Mouse (Mus musculus) CD4-positive, CD25-positive, alpha-beta regulatory T cell, adult 2 months (primary cell): ENCODE data around the gene Sele.
"Not testable (repeated sequence)": the region's sequence is repeated elsewhere in the genome, so short reads cannot be mapped to it uniquely, and the experiment has no call there.

ENCODE experiments used
- DNase-seq: peaks from one replicate; pipeline ENCODE4 v3.0.0-alpha.2; 2012; ENCODE audit warnings: low read depth, low spot score

Gene Sele

DNA sequence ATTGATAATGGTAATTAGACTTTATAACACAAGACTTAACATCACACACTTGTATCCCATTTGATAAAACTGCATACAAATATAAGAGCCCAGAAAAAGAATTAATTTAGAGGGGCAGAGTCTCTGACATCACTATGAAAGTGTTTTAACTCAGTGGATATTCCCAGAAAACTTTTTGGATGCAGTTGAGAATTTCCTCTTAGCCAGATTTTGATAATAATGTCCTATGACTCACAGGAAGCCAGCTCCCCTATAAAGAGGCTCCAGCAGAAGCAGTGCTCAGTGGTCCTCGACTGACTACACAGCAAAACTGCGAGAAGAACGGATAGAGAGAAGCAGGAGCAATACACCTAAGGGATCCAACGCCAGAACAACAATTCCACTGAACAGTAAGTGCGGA lies at the start of gene Sele:
Sele (plus strand) TSS at position 301 of the 400 bp plus-strand sequence.
- no peak for DNase-seq

DNA sequence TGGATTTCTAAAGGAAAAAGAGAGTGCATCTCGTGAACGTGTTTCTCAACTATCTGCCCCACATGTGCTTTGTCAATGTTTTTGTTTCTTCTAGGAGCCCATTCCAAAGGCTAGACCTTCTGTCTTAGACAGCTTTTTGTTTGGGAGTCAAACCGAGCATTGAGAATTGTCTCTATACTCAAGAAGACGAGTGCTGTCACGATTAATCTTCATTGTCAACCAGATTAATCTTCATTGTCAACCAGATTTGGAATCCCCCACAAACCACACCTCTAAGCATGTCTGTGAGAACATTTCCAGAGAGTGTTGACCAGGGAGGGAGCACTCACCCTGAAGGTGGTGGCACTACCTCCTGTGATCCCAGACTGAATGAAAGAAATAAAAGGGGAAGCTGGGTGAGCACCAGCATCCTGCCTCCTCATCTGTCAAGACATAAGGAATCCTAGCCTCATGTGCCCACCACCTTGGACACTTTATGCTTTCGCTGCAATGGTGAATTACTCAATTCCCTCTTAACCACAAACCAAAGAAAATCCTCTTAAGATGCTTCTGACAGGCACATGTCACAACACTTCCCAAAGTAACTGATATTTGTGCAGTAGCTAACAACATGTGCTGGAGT lies 46.1 kb upstream of the Sele start:
- DNase-seq, result no peak

DNA sequence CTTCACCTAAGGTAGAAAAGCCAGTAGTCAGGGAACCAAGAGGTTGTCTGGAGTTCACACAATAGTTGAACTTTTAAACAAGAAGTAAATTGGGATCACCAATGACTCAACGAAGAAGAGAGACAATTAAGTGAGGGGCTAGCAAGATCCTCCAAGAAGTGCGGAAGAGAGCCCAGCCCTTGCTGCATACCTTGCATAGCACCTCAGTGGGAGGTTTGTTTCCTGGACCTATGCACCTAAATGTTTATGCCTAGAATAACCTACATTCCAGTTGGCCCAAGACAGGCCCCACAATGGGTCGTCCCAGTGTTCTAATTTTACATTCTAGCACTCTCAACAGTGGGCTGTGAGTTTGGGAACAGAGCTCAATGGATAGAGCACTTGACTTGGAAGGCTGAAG lies 43.7 kb upstream of the Sele start:
- no peak for DNase-seq

DNA sequence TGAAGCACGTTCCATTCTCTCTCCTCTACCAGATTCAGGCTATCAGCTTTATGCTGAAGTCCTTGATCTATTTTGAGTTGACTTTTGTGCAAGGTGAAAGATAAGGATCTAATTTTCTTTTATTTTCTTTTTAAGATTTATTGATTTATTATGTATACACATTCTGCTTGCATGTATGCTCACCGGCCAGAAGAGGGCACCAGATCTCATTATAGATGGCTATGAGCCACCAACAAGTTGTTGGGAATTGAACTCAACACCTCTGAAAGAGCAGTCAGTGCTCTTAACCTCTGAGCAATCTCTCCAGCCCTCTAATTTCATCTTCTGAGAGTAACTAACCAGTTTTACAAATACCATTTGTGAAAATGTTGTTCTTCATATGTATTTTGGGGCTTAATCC lies 38.8 kb upstream of the Sele start:
- peak; percentile 81 for DNase-seq

DNA sequence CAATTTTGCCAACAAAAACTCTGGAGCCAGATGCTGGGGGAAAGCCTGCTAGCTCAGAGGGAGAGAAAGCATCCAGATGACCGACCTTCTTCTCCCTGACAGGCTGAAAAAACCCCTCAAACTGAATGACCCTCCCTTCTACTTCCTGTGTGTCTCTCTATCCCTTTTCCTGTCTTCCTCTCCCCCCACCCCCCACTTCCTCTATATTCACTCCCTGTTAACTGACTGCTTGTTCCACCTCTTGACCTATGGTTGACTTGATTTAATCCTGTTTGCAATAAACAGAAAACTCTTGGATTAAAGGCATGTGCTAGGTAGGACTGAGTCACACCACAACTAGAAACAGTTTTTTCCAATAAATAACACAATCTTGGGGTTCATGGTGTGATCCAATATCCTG lies 33.4 kb upstream of the Sele start:
- DNase-seq, result no peak

DNA sequence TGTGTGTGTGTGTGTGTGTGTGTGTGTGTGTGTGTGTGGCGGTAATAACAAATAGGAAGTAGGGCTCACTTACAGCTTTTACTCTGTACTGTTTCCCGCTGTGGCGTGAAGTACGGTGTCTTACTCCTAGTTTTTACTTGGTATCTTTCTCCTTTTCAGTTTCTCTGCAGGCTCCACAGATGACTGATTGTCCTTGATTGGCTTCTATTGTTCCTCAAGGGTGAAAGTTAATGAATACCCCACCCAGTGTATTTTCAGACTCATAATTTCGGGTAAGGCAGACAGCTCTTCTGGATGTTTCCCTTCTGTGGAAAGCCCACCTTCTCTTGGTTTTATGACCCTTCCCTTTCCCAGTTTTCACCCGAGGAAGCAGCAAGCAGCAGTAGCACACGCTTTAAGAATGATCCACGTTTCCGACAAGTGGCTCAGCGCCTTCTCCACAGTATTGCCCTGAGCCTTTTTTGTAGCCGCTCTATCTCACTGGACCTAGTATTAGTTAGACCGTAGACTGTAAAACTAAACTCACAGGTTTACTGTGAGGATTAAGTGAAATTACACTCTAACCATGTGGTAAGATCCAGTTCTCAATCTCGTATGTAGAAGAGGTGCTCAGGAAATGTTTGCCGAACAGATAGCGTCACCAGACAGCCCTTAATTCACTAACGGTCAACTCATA lies 29.7 kb upstream of the Sele start:
- DNase-seq, result no peak

DNA sequence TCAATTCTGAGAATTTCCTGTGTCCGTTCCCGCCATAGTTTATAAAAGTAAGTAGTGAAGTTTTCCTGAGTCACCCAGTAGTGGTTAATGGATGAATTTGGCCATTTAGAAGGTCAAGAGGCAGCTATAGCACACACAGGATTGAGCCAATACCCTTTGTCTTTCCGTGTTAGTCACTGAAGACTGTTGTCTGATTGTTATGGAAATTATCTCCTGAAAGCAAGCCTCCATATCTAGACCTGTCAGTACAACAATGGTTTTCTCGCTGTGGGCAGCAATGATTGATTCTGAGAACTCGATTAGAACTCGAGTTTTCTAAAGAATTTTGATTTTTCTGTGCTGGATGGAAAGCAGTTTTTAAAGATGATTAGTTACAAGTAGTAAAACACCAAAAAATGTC lies 28.2 kb upstream of the Sele start:
- no peak for DNase-seq

DNA sequence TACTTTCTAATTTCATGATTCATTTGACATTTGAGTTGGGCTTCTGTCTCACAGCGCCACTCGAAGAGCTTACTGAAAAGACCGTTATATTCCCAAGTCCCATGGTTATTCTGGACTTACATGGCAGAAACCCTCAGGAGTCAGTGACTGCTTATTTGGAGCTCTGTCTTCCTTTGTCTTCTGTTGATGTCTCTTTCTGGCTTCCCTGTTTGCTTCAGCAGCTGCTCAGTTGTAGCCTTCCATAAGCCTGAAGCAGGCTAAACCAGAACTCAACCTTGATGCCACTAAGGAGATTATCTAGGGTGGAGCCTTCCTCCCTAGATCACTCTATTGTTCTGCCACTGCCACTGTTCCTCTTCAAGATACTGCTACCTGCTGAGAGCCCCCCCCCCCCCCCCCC lies 27.3 kb upstream of the Sele start:
- not testable (repeated sequence) for DNase-seq

DNA sequence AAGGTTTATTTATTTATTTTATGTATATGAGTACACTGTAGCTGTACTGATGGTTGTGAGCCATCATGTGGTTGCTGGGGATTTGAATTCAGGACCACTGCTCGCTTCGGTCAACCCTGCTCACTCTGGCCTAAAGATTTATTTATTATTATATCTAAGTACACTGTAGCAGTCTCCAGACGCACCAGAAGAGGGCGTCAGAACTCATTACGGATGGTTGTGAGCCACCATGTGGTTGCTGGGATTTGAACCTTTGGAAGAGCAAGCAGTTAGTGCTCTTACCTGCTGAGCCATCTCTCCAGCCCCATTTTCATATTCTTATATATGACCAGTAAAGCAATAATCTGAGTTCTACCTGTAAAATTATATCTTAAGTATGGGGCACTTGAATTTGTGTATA lies 25.9 kb upstream of the Sele start:
- peak; percentile 21 for DNase-seq

DNA sequence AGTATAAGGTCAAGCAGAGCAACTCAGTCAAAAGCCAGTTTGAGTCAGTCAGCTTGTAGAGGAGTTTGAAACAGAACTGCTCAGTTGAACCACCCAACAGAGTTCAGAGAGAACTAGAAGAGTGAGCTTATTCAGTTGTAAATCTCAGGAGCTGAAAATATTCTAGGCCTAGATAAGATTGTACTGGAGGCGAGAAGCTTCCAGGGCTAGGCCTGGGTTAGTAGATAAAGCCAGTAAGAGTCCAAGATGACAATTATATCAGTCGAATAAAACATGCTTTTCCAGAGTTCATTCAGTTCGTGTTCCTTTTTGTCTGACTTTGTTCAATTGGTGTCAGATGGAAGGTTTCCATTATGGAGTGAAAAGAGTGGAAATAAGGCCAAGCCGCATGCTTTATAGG lies 22.3 kb upstream of the Sele start:
- DNase-seq, result no peak

DNA sequence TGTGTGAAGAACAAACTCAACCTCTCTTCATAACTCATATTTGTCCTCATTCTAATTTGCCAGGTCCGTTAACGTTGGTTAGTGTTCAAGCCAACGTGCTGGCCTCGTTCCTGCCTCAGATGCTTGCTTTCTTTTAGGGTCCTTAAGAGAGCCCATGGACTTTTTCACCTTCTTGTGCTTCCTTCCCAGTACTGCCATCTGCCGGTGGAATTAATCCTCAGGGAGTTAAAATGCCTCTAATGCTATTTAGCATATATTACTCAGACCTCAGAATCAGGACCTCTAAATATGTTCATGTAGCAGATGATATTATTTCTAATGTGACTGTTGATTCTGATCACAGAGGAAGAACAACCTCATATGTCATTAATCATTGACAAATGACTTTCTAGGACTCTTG lies 20.6 kb upstream of the Sele start:
- peak; percentile 33 for DNase-seq

DNA sequence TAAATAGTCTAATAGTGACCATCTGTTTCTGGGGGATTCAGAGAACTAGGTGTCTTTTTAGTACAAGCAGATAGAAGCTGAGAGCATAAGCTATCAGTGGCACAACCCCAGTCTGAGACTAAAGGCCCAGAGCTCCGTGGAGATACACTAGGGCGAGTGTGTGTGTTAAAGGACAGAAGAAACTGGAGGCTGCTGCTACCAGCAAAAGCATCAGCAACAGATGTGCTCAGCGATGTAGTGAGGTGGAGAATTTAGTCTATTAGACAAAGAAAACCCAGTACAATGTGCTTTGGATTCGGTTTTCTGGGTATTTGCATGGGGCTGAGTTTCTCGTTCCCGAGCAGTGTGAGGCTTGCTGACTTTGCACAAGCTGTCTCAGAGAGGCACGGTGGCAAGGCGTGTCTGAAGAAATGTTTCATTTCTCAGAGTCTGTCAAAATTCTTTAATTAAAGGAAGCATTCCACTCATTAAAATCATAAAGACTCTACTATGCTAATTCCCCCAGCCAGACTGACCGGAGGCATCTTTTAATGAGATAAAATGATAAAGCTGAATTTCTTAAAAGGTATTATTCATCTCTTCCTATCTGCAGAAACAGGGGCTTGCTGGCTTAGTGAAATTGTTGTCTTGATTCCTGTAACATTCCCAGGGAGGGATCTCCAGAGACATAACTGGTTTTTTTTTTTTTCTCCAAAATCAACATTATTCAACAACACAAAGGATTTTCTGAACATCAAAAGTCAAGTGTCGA lies 7.5 kb upstream of the Sele start:
- DNase-seq, result no peak

DNA sequence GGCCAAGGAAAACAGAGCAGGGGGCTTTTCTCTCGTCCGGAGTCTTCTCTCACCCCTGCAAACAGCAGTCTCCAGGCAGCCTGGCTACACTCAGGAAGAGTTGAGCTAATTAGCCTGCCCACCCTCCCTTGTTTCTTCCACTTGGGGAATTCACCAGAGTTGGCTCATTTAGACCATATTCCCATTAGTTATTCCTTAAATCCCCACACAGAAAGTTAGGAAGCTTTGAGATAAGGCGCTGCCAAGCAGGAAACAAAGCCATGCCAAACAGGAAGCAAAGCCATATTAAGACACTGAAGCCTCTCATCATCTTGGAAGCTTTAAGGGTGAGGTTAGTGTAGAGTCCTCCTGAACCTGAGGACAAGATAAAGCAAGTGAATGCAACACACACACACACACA lies 4.5 kb upstream of the Sele start:
- no peak for DNase-seq

DNA sequence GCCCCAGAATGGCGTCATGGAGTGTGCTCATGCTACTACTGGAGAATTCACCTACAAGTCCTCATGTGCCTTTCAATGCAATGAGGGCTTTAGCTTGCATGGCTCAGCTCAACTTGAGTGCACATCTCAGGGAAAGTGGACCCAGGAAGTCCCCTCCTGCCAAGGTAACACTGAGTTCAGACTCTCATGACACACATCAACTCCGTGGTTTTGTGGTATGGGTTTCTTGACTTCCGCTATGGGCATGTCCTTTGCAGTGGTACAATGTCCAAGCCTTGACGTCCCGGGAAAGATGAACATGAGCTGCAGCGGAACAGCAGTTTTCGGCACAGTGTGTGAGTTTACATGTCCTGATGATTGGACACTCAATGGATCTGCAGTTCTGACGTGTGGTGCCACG lies 5.5 kb downstream of the Sele start:
- DNase-seq, result peak; percentile 14

DNA sequence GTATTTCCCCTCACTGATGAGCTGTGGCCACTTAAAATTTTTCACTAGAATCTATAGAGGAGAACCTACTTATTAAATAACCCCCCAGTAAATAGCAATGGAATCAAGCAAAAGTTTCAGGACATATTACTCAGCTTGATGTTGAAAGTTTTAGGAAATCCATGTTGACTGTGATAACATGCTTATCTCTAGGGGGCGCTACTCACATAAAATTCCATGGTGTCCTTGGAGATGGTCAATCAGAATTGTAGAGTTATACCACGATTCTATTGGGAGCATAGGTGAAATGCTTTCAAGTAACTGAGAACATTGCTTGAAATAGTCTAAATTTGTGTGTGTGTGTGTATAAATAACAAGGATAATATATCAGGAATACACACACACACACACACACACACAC lies 6.8 kb downstream of the Sele start:
- peak; percentile 59 for DNase-seq

DNA sequence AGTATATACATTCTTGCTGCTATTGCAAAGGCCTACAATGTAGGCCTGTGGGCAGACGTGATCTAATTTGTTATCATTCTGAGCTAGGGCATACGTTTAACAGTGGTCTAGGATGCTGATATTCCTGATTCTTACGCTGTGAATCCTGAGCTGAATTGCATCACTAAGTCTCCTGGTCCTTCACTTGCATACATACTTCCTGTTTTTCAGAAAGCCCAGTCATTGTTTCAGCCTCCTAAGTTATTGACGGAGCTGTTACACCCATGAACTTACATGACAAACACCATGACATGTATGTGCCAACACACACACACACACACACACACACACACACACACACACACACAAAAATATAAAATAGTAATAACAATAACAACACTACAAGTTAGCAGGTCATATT lies 12.0 kb downstream of the Sele start:
- no peak for DNase-seq

DNA sequence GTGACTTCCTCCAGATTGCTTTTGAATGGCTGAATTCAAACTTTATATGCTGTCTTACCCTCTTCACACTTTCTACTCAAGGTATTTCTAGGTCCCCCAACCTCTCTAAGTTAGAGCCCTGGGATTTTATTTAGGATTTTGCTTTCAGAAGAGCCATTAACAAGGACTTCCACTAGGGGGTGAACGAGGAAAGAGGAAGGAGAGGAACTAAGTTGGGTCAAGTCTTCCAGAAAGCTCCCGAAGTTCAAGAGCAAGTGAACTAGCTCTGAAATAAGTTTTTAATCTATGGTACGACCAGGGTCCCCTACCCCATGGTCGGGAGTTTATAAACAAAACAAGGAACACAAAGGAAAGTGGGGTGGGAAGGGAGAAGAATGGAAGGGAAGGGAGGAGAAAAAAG lies 13.2 kb downstream of the Sele start:
- peak; percentile 77 for DNase-seq

DNA sequence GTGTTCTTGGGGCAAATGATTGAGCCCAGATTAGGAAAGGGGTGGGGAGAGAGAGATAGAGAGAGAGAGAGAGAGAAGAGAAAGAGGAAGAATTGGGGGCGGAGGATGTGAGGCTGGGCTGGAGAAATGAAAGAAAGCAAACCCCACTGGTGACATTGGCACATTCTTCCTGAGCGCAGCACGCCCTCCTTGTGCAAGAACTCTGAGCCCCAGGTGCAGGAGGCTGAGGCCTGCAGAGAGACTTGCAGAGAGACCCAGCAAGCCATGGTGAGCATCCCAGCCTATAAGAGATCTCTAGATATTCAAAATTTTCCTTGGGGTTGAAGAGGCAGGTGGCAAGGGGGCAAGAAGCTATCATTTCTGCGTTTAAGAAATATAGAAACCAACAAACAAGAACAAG lies 13.9 kb downstream of the Sele start, which contains the start of gene Sell:
Sell (plus strand) TSS at position 58 of the 400 bp plus-strand sequence.
- peak; percentile 73 for DNase-seq

DNA sequence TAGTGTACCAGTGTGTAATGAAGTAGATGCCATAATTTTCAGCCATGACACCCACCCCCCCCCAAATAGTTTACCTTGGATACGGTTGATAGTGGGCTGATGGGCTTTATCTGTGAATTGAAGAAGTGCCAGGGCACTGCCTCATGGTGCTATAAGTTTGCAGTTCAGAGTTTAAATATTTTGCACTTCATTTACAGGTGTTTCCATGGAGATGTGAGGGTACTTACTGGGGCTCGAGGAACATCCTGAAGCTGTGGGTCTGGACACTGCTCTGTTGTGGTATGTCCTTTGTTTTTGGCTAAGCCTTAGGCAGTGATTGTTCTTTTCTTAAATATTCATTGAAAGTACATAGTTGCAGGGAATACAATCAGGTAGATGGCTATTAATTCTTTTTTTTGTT lies 14.8 kb downstream of the Sele start:
- peak; percentile 35 for DNase-seq

DNA sequence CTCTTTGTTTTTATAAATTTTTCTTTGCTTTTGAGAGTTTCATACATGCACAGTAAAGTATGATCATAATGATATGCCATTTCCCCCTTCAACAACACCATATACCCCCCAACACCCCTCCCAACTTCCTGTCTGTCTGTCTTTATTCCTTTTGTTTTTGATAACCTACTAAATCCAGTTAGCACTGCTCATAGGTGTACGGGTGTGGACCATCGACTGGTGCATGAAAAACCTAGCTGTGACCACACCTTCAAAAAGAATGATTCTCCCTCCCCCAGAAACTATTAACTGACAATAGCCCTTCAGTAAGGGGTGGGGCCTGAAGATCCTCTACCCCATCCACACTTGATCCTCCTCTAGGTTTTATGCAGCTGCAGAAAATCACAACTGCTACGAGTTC lies 15.7 kb downstream of the Sele start:
- peak; percentile 61 for DNase-seq

DNA sequence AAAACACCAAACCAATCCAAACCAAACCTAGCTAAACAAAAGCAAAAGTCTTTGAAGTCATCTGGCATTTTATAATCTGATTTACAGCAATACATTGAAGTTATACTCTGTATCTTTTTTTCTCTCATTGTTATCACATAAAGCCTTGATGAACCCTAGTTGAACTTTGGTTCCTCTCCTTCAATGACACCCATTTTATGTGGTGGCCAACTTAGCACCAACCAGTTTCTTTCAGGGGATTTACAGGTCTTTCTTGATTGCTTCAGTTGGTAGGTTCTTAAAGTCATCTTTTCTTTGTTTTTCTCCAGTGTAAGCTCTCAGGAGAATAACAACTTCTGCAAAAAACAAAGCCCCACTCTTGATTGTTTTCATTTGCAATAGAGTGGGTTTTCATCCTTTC lies 21.2 kb downstream of the Sele start:
- peak; percentile 60 for DNase-seq

DNA sequence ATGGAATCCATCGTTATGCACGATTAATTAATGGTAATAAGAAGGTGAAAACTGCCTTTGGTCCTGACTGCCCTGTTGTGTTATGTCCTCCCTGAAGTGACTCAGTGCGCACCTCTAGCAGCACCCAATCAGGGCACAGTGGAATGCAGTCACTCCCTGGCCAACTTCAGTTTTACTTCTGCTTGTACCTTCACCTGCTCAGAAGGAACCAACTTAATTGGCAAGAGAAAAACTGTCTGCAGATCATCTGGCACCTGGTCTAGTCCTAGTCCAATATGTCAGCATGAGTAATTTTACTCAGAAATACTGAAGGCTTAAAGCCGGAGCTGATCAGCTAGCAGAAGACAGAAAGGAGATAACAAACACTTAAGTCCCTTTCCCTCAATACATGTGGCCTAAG lies 22.4 kb downstream of the Sele start:
- DNase-seq, result peak; percentile 31

DNA sequence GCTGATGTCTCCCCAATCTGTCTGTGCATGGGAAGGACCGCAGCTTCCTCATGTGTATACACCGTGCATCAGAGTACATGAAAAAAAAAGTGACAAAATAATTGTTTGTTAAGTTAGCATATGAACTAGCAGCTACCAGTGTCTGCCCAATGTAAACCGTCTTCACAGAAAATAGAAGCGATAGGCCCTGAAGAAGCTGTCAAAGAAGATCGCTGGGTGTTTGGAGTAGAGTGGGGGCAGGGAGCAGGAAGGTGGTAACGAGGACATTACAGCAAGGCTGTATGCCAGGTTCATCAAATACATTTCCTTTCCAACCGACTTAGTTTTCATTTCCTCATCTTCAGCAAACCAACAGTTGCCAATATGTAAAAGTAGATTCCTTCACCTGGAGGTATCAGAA lies 23.1 kb downstream of the Sele start:
- peak; percentile 73 for DNase-seq
